19 mouse cellular contexts compared by ENCODE assay signal in genomic region chr17:28062710-28063109, GRCm38 (mm10). TPM values are rescaled to one million over a fixed set of nuclear protein-coding genes. Genes with fewer than 3 reads are reported as not detected.
DNase-seq lines count a peak whose midpoint lies in the region; ATAC-seq and TF ChIP-seq lines count a peak whose summit lies in the region.
"Had no signal": no experiment of that assay in that cellular context is flagged by ENCODE, and none has a peak within 500 bp of the region (broad histone marks: within the 10 kb centered on the region; RNA-seq: fewer than 3 reads in every experiment).

No protein-coding gene starts in this region.

- no peaks in the 10 kb centered on the region for H3K4me1 ChIP-seq in forebrain, embryonic 11.5 days (replicated peaks; ENCODE audit: control insufficient read depth, insufficient read depth, low read length)
- H3K4me1 ChIP-seq in forebrain, postnatal 0 days (ENCODE audit: insufficient read depth): no peaks in the 10 kb centered on the region
- H3K4me1 ChIP-seq in neural tube, embryonic 14.5 days (ENCODE audit: control insufficient read depth, insufficient read depth, low read length): no peaks in the 10 kb centered on the region
- no peaks in the 10 kb centered on the region for H3K4me1 ChIP-seq in neural tube, embryonic 15.5 days
- H3K4me1 ChIP-seq in embryonic facial prominence, embryonic 10.5 days: peaks cover 49% of the 10 kb centered on the region
- peaks cover 32% of the 10 kb centered on the region for H3K4me1 ChIP-seq in limb, embryonic 13.5 days

- H3K4me3 ChIP-seq in forebrain, embryonic 11.5 days (ENCODE audit: low read depth, low read length): no peak overlapping the region
- no peak overlapping the region for H3K4me3 ChIP-seq in forebrain, postnatal 0 days (ENCODE audit: low read depth, low read length)
- H3K4me3 ChIP-seq in neural tube, embryonic 14.5 days (ENCODE audit: low read depth, low read length): no peak overlapping the region
- H3K4me3 ChIP-seq in neural tube, embryonic 15.5 days (replicated peaks): no peak overlapping the region
- no peak overlapping the region for H3K4me3 ChIP-seq in embryonic facial prominence, embryonic 10.5 days
- H3K4me3 ChIP-seq in limb, embryonic 13.5 days: no peak overlapping the region
- H3K4me3 ChIP-seq in left cerebral cortex, adult 2 months: no peak overlapping the region
- H3K4me3 ChIP-seq: forebrain, embryonic 15.5 days; heart, embryonic 15.5 days; layer of hippocampus, adult 2 months; midbrain, embryonic 13.5 days had no signal

- peak; percentile 46 for DNase-seq in forebrain, embryonic 11.5 days (ENCODE audit: low spot score)
- DNase-seq in forebrain, postnatal 0 days: no peak
- no peak for DNase-seq in embryonic facial prominence, embryonic 10.5 days (ENCODE audit: low spot score)
- no peak for DNase-seq in left cerebral cortex, adult 2 months (ENCODE audit: extremely low spot score in 1 of 2, low spot score in 2 of 2)
- DNase-seq in layer of hippocampus, adult 11-12 months (ENCODE audit: low spot score): no peak
- DNase-seq: heart, adult 11 months; lung, adult 2 months had no signal

- H3K27ac ChIP-seq in forebrain, embryonic 11.5 days (ENCODE audit: low read depth, low read length): no peak overlapping the region
- no peak overlapping the region for H3K27ac ChIP-seq in forebrain, postnatal 0 days (ENCODE audit: low read depth, low read length)
- 0 out of 2 replicates have a peak overlapping the region, but pooled peaks have one; percentile 34 for H3K27ac ChIP-seq in neural tube, embryonic 14.5 days (ENCODE audit: low read depth, low read length)
- no peak overlapping the region for H3K27ac ChIP-seq in neural tube, embryonic 15.5 days (replicated peaks)
- peak overlapping the region; percentile 72 for H3K27ac ChIP-seq in embryonic facial prominence, embryonic 10.5 days (replicated peaks)
- peak overlapping the region; percentile 22; the same call in 1 of the 2 replicates for H3K27ac ChIP-seq in limb, embryonic 13.5 days
- no peak overlapping the region for H3K27ac ChIP-seq in left cerebral cortex, adult 2 months
- H3K27ac ChIP-seq: forebrain, embryonic 15.5 days; heart, embryonic 15.5 days; kidney, postnatal 0 days; macrophage had no signal

- intact Hi-C loops in left cerebral cortex, adult 2 months (cut with DNase I): loop anchor here (5.0 kb wide), 1 partner anchor 70 kb away; no protein-coding TSS in a partner anchor

- no peak for TF ChIP-seq CTCF in forebrain, postnatal 0 days (IDR thresholded peaks at IDR 0.05; ENCODE audit: low read depth)
- no peak for TF ChIP-seq CTCF in left cerebral cortex, adult 2 months (IDR thresholded peaks at IDR 0.05)

- H3K27me3 ChIP-seq in forebrain, embryonic 11.5 days (ENCODE audit: control insufficient read depth, insufficient read depth, low read length): no peaks in the 10 kb centered on the region
- no peaks in the 10 kb centered on the region for H3K27me3 ChIP-seq in forebrain, postnatal 0 days (ENCODE audit: insufficient read depth, low read length)
- no peaks in the 10 kb centered on the region for H3K27me3 ChIP-seq in neural tube, embryonic 14.5 days (ENCODE audit: control insufficient read depth, insufficient read depth, low read length)
- no peaks in the 10 kb centered on the region for H3K27me3 ChIP-seq in neural tube, embryonic 15.5 days (replicated peaks)
- H3K27me3 ChIP-seq in embryonic facial prominence, embryonic 10.5 days (replicated peaks; ENCODE audit: low read depth, poor library complexity, severe bottlenecking): no peaks in the 10 kb centered on the region
- no peaks in the 10 kb centered on the region for H3K27me3 ChIP-seq in limb, embryonic 13.5 days
- H3K27me3 ChIP-seq: forebrain, embryonic 15.5 days; heart, embryonic 15.5 days; midbrain, embryonic 13.5 days had no signal

- no peak overlapping the region for H3K9ac ChIP-seq in forebrain, embryonic 11.5 days (ENCODE audit: low read length)
- no peak overlapping the region for H3K9ac ChIP-seq in forebrain, postnatal 0 days
- no peak overlapping the region for H3K9ac ChIP-seq in neural tube, embryonic 14.5 days (replicated peaks; ENCODE audit: low read depth, low read length)
- no peak overlapping the region for H3K9ac ChIP-seq in neural tube, embryonic 15.5 days (replicated peaks)
- H3K9ac ChIP-seq in limb, embryonic 13.5 days: peak overlapping the region; percentile 19; the same call in 1 of the 2 replicates
- H3K9ac ChIP-seq: forebrain, embryonic 15.5 days; heart, embryonic 15.5 days had no signal

- H3K9me3 ChIP-seq in forebrain, embryonic 11.5 days (ENCODE audit: control insufficient read depth, low read length): no peaks in the 10 kb centered on the region
- H3K9me3 ChIP-seq in forebrain, postnatal 0 days (ENCODE audit: low read length): no peaks in the 10 kb centered on the region
- no peaks in the 10 kb centered on the region for H3K9me3 ChIP-seq in neural tube, embryonic 14.5 days (ENCODE audit: control insufficient read depth, low read length)
- H3K9me3 ChIP-seq in neural tube, embryonic 15.5 days (replicated peaks): no peaks in the 10 kb centered on the region
- no peaks in the 10 kb centered on the region for H3K9me3 ChIP-seq in embryonic facial prominence, embryonic 10.5 days
- H3K9me3 ChIP-seq in limb, embryonic 13.5 days: no peaks in the 10 kb centered on the region
- H3K9me3 ChIP-seq: forebrain, embryonic 15.5 days; heart, embryonic 15.5 days; midbrain, embryonic 13.5 days had no signal

- ATAC-seq in forebrain, embryonic 11.5 days (replicated peaks; ENCODE audit: low FRiP score): no peak
- ATAC-seq in forebrain, postnatal 0 days: no peak
- no peak for ATAC-seq in neural tube, embryonic 14.5 days (ENCODE audit: low read depth)
- no peak for ATAC-seq in neural tube, embryonic 15.5 days (ENCODE audit: low FRiP score)
- ATAC-seq in limb, embryonic 13.5 days (ENCODE audit: low FRiP score, low read depth): no peak
- ATAC-seq: forebrain, embryonic 15.5 days; intestine, postnatal 0 days; midbrain, embryonic 13.5 days had no signal

- no peaks in the 10 kb centered on the region; the same call in 1 of the 2 replicates for H3K36me3 ChIP-seq in forebrain, embryonic 11.5 days (ENCODE audit: control insufficient read depth, insufficient read depth, low read length)
- peaks cover 31% of the 10 kb centered on the region for H3K36me3 ChIP-seq in forebrain, postnatal 0 days (ENCODE audit: insufficient read depth)
- peaks cover 17% of the 10 kb centered on the region; the same call in 1 of the 2 replicates for H3K36me3 ChIP-seq in neural tube, embryonic 14.5 days (ENCODE audit: control insufficient read depth, insufficient read depth, low read length)
- H3K36me3 ChIP-seq in neural tube, embryonic 15.5 days: peaks cover 35% of the 10 kb centered on the region
- peaks cover 32% of the 10 kb centered on the region for H3K36me3 ChIP-seq in embryonic facial prominence, embryonic 10.5 days (replicated peaks)
- peaks cover 41% of the 10 kb centered on the region for H3K36me3 ChIP-seq in limb, embryonic 13.5 days

- H3K4me2 ChIP-seq in forebrain, embryonic 11.5 days (ENCODE audit: low read depth, low read length, severe bottlenecking): no peak overlapping the region
- no peak overlapping the region for H3K4me2 ChIP-seq in forebrain, postnatal 0 days (ENCODE audit: low read depth)
- no peak overlapping the region for H3K4me2 ChIP-seq in neural tube, embryonic 14.5 days (ENCODE audit: low read depth, low read length)
- H3K4me2 ChIP-seq in neural tube, embryonic 15.5 days: no peak overlapping the region
- no peak overlapping the region for H3K4me2 ChIP-seq in limb, embryonic 13.5 days (replicated peaks)
- H3K4me2 ChIP-seq: forebrain, embryonic 15.5 days; heart, embryonic 15.5 days; liver, embryonic 11.5 days; midbrain, embryonic 13.5 days had no signal

- 86% methylated on average over 7 of the region's 7 CpGs for WGBS in forebrain, embryonic 11.5 days
- WGBS in forebrain, postnatal 0 days: 87% methylated on average over 7 of the region's 7 CpGs
- WGBS in neural tube, embryonic 14.5 days: 90% methylated on average over 7 of the region's 7 CpGs
- 82% methylated on average over 7 of the region's 7 CpGs for WGBS in neural tube, embryonic 15.5 days
- WGBS in embryonic facial prominence, embryonic 10.5 days: 76% methylated on average over 7 of the region's 7 CpGs
- 58% methylated on average over 7 of the region's 7 CpGs for WGBS in limb, embryonic 13.5 days

RNA-seq across cellular contexts. Expression of gene Tcp11, which starts 17.7 kb away (rescaled TPM):
- polyA plus RNA-seq in forebrain, embryonic 11.5 days (2014; fragmentation: Nextera tagmentation; extraction: Ambion mirVana): 0.39 and 1.0 TPM in 2 replicates
- total RNA-seq in forebrain, postnatal 0 days (2014; rRNA removed): 4.3 and 7.2 TPM in 2 replicates
- polyA plus RNA-seq in forebrain, postnatal 0 days (2015; fragmentation: Nextera tagmentation; extraction: Ambion mirVana): 1.7 and 2.9 TPM in 2 replicates
- polyA plus RNA-seq in neural tube, embryonic 14.5 days (2014; fragmentation: Nextera tagmentation; extraction: Ambion mirVana): 0.79 and 1.7 TPM in 2 replicates
- 1.4 and 1.8 TPM in 2 replicates for polyA plus RNA-seq in neural tube, embryonic 15.5 days (2015; fragmentation: Nextera tagmentation; extraction: Ambion mirVana)
- 0.54 and 0.83 TPM in 2 replicates for polyA plus RNA-seq in embryonic facial prominence, embryonic 10.5 days (2016; fragmentation: Nextera tagmentation; extraction: Ambion mirVana)
- 1.4 and 1.9 TPM in 2 replicates for polyA plus RNA-seq in limb, embryonic 13.5 days (2015; fragmentation: Nextera tagmentation; extraction: Ambion mirVana)
- total RNA-seq in left cerebral cortex, adult 2 months (2021): under 1 TPM; 0.61 to 0.88 TPM
- total RNA-seq: gastrocnemius, adult 18-20 months had no signal
- polyA plus RNA-seq: macrophage had no signal

Comparison
In these comparisons a context has a peak if more than half of its experiments do, and no peak if none do; other contexts are left out.
1. H3K27ac ChIP-seq: peak in neural tube, embryonic 14.5 days (single experiment), embryonic facial prominence, embryonic 10.5 days (single experiment) and limb, embryonic 13.5 days (single experiment); none in forebrain, embryonic 11.5 days (single experiment), forebrain, postnatal 0 days (single experiment), neural tube, embryonic 15.5 days (single experiment) and left cerebral cortex, adult 2 months (single experiment).